Mouse (Mus musculus) monocyte, adult 5-6 weeks (primary cell): ENCODE measurements around the gene Tyms. TPM values are rescaled to one million over a fixed set of nuclear protein-coding genes. Genes with fewer than 3 reads are reported as not detected.
"Not testable (repeated sequence)": the region's sequence is repeated elsewhere in the genome, so short reads cannot be mapped to it uniquely, and the experiment has no call there.

ENCODE experiments used
- ATAC-seq: fragments of 153-309, 156-312 bp; replicated peaks from 2 replicates; pipeline ENCODE4 v1.8.0; 2017; ENCODE audit warnings: mild to moderate bottlenecking; ENCODE audit not compliant: low TSS enrichment, insufficient number of reproducible peaks, severe bottlenecking, poor library complexity, low FRiP score
- total RNA-seq: library from RNA; stranded (forward); fragments of 200-1000, 200-491, 200-594 nt; gene quantifications from 3 replicates; pipeline ENCODE4 v1.2.3, GENCODE M21; 2017

Gene Tyms
- total RNA-seq, 1 experiment from 2014 or later = 4.6 TPM

DNA sequence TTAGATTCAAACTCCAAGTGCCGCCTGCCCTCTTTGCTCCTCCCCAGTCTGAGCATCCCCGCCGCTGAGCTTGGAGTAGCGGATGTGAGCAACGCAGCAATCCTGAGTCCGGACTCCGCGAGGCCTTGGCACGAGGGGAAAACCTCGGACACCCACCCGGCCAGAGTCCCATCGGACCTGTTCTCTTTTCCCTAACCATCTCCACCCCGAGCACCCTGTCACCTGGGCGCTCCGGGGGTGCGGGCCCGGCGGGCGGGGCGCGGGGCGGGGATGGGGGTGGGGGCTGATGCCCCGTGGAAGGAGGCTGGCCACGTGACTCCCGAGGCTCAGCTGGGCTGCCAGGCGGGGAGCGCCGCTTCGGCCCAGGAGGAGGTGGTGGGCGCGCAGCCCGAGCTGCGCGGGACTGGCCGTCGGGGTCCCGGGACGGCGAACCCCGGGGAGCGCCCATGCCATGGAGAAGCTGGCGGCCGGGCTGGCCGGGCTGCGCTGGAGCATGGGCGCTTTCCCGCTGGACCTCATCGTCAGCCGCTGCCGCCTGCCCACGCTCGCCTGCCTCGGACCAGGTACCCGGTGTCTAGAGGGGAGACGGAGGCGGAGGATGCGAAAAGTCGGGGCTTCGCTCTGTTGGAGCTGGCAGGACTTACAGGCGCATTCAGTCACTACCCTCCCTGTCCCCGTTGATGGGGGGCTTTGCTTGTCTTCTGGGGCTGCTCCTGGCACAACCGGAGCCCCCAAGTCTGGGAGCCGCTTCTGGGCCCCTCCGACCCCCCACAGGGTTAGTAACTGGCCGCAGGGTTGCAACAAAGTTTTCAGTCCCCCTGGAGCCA is 31.6 kb upstream of the Tyms start, which contains the start of gene Garem2:
Gene Garem2, plus strand, starts transcription at position 321 of the 827 bp plus-strand sequence.
- ATAC-seq = no peak

DNA sequence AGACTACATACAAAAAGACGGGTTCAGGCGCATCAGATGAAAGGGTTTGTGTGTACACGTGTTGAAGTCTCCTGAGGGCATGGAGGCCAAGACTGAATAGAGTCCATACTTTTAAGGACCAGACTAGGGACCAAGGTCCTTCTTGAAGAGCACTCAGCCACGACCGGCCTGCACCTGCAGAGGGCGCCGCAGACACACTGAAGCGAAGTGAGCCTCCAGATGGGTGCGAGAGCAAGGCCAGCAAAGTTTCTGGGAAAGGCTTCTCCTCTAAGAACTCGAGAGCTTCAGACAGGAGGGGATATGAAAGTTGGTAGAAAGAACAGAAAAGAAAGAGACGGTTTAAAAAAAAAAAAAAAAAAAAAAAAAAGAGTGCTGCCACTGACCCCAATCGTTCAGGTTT is 30.9 kb upstream of the Tyms start:
- no peak for ATAC-seq

DNA sequence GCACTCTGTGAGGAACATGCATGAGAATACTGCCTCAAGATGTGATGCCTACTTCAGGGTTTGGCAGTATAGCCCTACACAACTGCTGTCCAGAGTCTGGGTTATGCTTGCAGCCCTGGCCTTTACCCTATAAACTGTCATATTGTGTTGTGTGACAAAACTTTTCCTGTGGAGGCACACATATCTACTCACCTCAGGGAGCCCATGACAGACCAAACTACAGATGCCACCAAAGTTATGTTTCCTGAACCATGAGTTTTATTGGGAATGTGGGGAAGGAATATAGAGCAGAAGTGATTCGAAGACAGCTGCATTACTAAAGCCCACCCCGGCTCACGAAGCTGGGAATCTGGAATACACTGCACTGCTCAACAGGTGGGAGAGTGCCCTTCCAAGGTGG is 29.9 kb upstream of the Tyms start:
- no peak for ATAC-seq

DNA sequence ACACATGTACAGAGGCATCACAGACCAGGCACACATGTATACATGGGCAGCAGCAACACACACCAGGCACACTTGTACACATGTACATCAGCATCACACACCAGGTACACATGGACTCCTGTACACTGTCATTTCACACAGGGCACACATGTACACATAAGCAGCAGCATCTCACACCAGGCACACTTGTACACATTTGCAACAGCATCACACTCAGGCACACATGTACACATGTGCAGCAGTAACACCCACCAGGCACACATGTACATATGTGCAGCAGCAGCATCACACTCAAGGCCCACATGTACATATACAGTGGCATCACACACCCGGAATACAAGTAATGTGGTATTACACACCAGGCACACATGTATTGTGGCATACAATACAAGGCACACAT is 24.8 kb upstream of the Tyms start:
- ATAC-seq = no peak

GRCm38 (mm10) chr5:30095731-30096130 is 22.3 kb upstream of the Tyms start:
- ATAC-seq = no peak

DNA sequence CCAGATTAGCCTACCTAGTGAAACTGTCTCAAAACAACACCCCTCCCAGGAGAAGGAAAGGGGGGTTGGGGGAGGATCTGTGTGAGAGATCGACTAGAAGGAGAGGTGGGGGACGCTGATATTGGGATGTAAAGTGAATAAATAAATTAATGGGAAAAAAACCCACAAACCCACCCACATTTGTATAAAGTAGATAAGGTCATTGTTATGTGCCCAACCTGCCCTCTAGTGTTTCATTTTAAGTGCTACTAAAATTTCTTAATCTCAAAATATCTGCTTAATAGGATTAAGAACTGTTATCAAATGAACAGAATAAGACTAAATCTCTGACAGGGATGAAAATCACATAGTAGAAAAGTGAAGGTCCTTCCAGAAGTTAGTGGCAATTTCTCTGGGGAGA is 21.0 kb upstream of the Tyms start:
- no peak for ATAC-seq

DNA sequence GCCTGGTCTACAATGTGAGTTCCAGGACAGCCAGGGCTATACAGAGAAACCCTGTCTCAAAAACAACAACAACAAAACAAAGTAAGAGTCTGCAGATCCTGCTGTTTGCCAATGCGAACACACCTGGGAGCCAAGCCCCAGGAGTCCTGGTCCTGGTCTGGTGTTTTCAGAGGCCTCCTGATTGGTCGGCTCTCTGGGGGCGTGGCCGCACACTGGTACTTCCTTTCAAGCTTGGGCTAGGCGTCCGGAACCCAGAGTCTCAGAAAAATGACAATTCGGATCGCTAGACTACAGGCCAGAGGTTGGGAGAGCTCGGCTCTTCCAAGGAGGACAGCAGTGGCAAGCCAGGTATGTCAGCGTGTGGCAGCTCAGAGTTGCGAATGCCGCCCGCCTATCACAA is 19.3 kb upstream of the Tyms start:
- no peak for ATAC-seq

- no peak for ATAC-seq
Measured at GRCm38 (mm10) chr5:30072377-30072776, 1.0 kb downstream of the Tyms start.

DNA sequence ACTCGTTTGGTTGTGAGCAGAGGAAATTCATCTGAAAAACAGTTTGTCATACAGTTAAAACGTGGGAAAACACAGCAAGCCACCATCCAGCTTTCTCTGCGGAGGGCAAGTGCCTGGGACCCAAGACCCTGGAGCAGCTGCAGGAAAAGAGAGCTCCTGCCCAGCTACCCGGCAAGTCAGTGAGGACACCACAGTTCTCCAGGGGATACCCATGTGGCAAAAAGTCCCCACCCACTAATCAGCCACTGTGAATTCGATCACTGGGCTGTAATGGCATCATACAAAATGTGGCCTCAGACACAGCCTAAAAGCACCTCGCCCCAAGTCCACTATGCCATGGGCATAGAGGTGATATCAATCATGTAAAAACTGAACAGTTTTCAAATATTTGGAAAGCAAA is 1.7 kb downstream of the Tyms start:
- no peak for ATAC-seq

DNA sequence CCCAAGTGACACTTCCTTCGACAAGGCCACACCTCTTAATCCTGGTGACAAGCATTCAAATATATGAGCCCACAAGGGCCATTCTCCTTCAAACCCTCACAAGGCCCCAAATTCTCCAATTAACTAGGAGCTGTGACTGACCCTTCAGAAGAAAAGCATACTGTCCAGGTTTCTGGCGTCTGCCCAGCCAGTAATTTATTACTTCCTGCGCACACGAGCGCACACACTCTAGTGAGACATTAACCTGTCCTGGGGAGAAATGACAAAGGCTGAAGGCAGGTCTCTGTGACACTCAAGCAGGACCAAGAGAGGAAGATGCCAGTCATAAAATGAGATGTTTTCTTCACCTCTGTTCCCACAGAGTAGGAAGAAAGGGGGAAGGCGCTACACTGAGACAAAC is 5.7 kb downstream of the Tyms start:
- ATAC-seq = no peak

- not testable (repeated sequence) for ATAC-seq
Measured at GRCm38 (mm10) chr5:30059607-30060006, 13.8 kb downstream of the Tyms start.

DNA sequence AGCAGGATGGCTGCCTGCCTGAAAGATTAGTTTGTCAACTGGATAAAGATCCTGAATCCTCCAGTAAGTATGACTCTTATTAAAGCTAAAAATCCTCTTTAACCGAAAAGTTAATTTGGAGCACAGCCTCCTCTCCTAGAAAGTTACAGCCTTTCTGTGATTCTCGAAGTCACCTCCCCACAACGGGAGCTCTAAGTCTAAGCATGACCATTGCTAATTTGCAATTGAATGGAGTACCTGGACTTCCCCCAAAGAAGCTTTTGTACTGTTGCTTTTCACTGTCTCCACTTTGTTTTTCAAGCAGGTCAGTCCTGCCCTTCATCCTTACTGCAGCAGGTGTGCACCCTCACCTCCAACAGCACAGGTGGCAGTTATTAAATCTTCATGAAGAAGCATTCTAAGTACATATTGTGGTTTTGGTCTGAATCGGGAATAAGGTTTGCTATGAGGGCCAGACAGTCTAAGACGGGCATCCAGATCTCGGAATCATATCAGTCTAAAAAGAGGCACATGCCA is 15.1 kb downstream of the Tyms start:
- no peak for ATAC-seq

GRCm38 (mm10) chr5:30039841-30040240 is 33.6 kb downstream of the Tyms start:
- 0 out of 2 replicates have a peak, but pooled peaks have one; percentile 31 for ATAC-seq

- not testable (repeated sequence) for ATAC-seq
Measured at GRCm38 (mm10) chr5:30039324-30039723, 34.1 kb downstream of the Tyms start.

DNA sequence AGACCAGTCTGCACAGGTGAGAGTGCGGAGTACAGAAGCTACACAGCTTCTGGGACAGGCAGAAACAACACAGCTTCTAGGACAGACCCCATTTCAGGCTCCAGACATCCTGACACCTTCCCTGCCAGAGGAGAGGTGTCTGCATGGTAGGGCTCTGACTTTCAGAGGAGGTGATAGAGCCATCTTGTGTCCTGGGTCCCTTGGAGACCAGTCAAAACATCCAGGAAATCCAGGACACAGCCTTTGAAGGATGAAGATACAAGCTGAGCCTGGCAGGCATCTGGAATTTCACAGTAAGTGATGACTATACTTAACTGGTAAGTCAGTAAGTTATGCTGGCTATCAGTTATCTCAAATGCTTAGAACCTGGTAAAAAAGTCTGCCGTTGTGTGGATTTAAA is 36.3 kb downstream of the Tyms start:
- ATAC-seq = not testable (repeated sequence)

GRCm38 (mm10) chr5:30035862-30036261 is 37.6 kb downstream of the Tyms start:
- not testable (repeated sequence) for ATAC-seq

GRCm38 (mm10) chr5:30014580-30014979 is 58.8 kb downstream of the Tyms start:
- peak; percentile 70 for ATAC-seq

- ATAC-seq = peak; percentile 73; the same call in 1 of the 2 replicates
Measured at GRCm38 (mm10) chr5:30012726-30013503, 60.5 kb downstream of the Tyms start, which contains the start of gene Il6. Gene Il6 (plus strand): TSS chr5:30013114.
